Mouse (Mus musculus) gastrocnemius, postnatal 14 days (tissue): ENCODE measurements around the gene Mamdc4. TPM values are rescaled to one million over a fixed set of nuclear protein-coding genes. Genes with fewer than 3 reads are reported as not detected.
A peak's percentile ranks its signal among the peaks of the same experiment; 100 is the strongest.

Experiments used
- DNase-seq: peaks from one replicate; pipeline ENCODE4 v3.0.0; 2021; ENCODE audit warnings: mixed read lengths
- intact Hi-C: fragments of 180-260 bp; cut with DNase I; formaldehyde crosslinking; loops from one replicate; pipeline ENCODE4 v1.15.1; 2025; ENCODE audit warnings: low total_unique reads
- long read RNA-seq, 2 experiments: library from polyadenylated mRNA; stranded (forward); transcript quantifications; one replicate each; pipeline ENCODE4 v2.0.0; 2021
- total RNA-seq, 2 experiments: library from RNA; stranded (reverse); gene quantifications; 2 replicates each; pipeline ENCODE4 v1.2.3; 2021

The Mamdc4 gene
- total RNA-seq = under 1 TPM; 0.68 to 0.80 TPM
- long read RNA-seq, experiment 1 = 0 reads
- long read RNA-seq, experiment 2 = 0 reads

DNA sequence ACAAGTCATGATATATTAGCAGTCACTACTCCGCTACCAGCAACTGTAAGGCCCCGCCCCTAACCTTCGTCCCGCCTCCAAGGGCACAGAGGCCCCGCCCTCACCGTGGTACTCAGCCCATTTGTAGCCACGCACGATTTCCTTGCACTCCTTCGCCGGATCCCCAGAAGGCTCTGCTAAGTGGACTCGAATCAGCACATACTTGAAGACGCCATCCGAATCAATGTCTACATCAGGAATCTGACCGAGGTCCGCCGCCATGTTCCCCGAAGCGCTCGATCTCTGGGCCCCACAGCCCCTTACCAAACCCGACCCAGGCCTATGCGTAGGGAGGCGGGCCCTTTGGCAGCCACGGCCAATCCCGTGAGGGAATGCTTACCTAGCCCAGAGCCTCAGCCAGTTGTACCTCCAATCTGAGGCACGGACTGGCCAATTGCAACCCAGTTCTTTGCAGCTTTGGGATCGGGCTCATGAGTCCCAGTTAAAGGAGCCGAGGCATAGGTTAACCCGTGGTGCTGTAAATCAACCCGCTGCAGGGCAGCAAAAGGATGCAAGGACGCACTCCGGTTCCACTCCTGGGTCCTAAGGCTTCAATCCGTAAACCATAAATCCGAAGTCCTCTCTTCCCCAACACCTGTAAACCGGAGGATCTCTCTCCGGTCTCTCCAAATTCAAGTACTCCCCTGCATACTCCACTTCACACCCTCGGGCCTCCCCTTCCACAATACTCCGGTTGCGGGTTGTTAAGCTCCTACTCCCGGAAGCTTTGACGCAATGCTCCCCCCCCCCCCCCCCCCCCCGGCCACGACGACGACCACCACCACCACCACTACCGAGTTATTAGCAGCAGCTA, at the start of gene Mamdc4, which contains the start of gene Phpt1:
TSS of gene Mamdc4 (minus strand) at position 267 of the 853 bp plus-strand sequence.
TSS of gene Phpt1 (minus strand) at position 646 of the 853 bp plus-strand sequence.
- intact Hi-C loops = loop anchor here (10.0 kb wide), 1 partner anchor 60 kb away; no protein-coding TSS in a partner anchor
- DNase-seq = peak; percentile 94

DNA sequence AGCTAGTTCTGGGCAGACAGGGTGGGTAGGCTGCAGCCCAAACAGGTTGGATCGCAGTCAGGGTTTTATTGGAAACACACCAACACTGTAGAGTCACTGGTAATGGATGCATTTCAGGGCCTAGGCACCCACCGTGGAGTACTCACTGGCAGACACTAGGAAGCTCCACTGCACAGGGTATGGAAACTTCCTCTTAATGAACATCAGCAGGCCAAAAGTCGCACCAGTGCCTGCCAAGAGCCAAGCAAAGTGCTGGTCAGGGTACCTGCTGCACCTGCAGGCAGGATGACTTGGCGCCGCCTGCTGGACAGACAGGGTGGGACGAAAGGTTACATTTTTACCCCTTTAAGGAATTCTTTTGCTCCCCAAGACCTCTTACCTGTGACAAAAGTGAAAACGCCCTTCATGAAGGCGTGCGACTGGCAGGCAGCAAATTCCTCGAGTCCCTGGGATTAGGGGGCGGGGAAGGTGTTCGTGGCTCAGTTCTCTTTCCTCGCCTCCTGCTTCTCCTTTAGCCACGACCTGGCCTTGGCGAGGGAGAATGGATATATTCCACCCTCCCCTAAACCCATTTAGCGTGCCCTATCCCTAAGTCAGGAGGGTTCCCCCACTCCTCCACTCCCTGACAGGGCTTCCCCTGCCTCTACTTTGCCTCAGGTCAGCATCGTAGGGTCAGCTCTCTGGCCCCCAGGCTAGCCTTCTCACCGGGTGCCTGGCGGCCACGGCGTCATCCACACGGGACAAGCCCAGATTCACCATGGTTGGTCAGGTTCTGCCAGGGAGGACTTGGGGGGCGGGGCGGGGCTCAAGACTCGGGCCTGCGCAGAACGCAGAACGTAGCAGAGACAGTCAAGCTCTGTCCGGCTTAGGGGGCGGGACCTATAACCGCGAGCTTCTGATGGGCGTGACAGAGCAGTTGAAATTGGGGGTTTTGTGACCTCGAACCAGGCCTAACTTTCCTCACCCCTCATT, 46.9 kb upstream of the Mamdc4 start, which contains the start of gene Tmem141:
TSS of gene Tmem141 (minus strand) at position 777 of the 972 bp plus-strand sequence.
- intact Hi-C loops = no loop called here

GRCm38 (mm10) chr2:25620852-25621228, 46.2 kb upstream of the Mamdc4 start:
- no peak for DNase-seq
- intact Hi-C loops = no loop called here

More for the DNA sequence above, 46.9 kb upstream of the Mamdc4 start, which contains the start of gene Tmem141:
- DNase-seq = peak; percentile 89

DNA sequence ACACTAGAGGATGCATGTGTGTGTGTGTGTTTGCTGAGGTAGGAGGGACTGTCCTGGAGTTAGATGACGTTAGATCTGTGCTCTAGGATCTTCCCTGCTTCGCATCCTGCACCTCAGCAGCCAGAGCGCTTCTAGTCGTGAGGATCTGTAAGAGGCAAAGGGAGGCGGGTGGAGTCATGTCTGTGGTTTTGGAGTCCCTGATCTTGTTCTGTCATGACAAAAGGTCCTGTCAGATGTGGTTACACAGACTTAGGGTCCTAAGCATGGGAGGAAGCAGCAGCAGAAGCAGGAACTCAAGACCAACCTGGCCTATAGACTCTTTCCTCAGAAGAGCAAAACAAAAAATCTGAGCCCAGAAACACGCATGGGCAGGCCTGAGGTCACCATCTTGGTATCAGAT, 45.7 kb upstream of the Mamdc4 start:
- intact Hi-C loops = no loop called here
- no peak for DNase-seq

DNA sequence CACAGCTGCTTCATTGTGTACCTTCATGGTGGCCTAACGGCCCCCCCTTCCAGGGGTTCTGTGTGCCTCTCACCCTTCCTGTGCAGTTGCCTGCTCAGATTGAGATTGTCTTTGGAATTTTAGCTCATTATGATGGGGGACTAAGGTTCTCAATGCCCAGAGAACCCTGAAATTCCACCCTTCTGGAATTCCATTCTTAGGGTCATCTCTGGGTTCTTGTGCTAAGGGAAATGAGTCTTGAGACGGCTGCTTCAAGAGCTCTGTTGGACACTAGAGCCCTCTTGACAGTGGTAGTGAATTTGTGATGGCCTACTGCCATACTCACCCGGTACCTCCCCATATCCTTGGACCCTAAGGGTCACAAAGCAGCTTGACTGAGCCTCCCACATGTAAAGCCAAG, 42.9 kb upstream of the Mamdc4 start, which contains the start of gene Ccdc183:
TSS of gene Ccdc183 (minus strand) at position 101 of the 400 bp plus-strand sequence.
- DNase-seq = no peak
- intact Hi-C loops = no loop called here

- DNase-seq = no peak
- intact Hi-C loops = no loop called here
These were observed 41.8 kb upstream of the Mamdc4 start for GRCm38 (mm10) chr2:25616398-25616797.

DNA sequence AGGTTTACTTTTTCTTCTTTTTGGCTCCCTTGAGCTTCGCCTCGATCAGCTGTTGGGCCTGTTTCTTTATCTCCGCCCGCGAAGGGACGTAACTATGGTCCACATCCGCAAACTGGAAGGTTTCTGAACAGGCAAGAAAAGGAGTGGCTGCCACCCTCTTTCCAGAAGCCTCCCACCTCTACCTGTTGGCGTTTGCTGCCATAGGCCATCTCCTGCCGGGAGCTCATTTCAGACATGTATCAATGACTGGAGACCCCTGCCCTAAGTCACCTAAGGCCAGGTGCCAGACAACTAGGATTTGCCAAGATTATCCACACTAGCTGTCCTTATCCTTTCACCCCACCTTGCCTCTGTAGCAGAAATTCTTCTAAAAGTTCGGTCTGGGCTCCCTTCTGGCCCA, 34.0 kb upstream of the Mamdc4 start:
- intact Hi-C loops = no loop called here
- no peak for DNase-seq

GRCm38 (mm10) chr2:25607761-25608622, 33.3 kb upstream of the Mamdc4 start, which contains the start of gene Rabl6:
Gene Rabl6 (minus strand): TSS chr2:25608521.
- DNase-seq = peak; percentile 90
- intact Hi-C loops = no loop called here

DNA sequence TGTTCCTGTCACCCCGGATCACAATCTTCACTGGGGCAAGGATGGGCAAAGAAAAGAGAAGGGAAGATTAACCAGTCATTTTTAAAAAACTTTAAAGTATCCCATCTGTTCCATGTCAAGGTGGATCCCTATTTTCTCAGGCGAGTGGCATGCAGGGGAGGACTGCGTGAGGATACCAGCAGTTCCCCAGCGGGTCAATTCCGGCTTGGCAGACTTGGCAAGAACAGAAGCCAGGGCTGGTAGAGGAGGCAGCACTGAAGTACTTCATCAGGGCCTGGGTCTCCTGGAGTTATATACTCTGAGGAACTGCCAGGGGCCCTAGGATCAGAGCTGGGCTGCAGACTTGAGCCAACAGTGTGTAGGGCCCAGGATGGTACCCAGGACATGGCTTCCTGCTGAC, 27.9 kb upstream of the Mamdc4 start:
- DNase-seq = no peak
- intact Hi-C loops = no loop called here

GRCm38 (mm10) chr2:25600037-25600436, 25.4 kb upstream of the Mamdc4 start:
- no peak for DNase-seq
- intact Hi-C loops = no loop called here

- intact Hi-C loops = no loop called here
- DNase-seq = no peak
These were observed 24.1 kb upstream of the Mamdc4 start for GRCm38 (mm10) chr2:25598749-25599148.

DNA sequence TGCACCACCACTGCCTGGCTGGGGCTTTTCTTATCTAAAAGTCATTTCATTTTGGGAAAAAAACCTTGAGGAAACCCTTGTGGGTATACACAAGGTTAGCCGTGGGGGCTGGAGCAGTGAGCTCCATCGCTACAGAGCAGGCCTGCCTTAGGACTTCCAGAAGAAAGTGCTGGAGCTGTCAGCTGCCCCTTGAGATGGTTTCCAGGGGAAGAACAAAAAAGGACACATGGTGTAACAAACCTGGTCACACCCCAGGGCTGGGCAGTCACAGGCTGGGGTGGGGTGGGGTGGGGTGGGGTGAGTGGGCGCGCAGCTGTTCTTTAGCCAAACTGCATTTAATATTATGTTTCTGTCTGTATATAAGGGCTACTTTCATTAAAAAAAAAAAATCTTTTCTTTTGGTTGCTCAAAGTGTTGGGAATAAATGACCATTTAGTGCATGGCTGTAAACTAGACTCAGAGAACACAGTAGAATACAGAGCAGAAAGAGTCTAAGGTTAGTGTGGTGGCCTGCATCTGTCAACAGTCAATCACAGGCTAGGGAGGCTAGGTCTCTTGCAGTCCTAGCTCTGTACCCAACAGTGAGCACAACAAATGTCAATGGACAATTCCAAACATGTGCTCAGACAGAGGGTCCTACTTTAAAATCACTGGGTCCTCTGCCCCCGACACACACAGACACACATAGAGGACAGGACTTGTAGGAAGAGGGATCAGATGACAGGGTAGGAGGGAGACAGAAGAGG, 22.3 kb upstream of the Mamdc4 start:
- no peak for DNase-seq
- intact Hi-C loops = no loop called here

- intact Hi-C loops = no loop called here
- DNase-seq = no peak
These were observed 17.2 kb upstream of the Mamdc4 start for GRCm38 (mm10) chr2:25591863-25592262.

DNA sequence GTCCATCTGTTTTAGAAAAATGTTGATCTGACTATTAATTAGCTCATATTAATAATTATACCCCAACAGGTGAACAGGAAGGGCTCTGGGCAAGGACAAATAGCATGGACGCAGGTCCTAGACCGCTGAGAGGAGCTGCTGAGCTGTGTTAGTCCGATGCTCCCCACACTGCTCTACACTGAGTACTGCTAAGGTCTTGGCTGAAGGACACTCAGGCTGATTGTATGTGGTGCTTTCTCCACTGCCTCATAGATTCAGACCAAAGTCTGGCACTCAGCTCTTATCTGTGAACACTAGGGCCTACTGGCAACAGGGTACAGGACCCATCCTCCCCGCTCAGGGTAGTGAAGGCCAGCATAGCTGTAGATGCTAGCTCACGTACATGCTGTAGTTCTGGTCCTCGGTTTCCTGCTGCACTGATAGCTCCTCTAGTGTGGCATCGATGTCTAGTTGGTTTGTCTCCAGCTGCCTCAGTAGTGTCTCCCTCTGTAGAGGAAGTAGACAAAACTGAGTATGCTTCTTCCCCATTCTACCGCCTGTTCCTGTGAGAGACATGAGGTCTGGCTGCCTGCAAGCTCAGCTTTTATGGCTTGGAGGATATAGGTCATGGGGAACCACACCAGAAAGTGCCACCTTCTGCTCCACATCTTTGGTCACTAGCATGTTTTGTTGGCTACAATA, 13.7 kb upstream of the Mamdc4 start:
- DNase-seq = no peak
- intact Hi-C loops = no loop called here

DNA sequence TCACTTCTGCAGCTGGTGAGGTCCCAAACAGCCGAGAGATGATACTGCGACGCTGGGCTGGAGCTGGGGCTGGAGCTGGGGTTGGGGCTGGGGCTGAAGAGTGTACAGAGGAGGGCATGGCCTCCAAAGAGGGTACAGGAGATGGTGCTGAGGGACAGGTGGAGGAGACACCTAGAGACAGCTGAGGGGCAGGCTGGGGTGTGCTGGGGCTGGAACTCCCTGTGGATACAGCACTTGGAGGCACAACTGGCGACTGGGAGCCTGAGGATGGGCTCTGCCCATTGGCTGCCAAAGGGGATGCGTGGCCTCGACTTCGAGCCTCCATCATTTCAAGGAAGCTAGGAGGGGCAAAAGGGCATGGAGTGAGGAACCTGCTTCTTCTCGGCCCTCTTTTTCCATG, 12.6 kb upstream of the Mamdc4 start:
- intact Hi-C loops = no loop called here
- DNase-seq = no peak

DNA sequence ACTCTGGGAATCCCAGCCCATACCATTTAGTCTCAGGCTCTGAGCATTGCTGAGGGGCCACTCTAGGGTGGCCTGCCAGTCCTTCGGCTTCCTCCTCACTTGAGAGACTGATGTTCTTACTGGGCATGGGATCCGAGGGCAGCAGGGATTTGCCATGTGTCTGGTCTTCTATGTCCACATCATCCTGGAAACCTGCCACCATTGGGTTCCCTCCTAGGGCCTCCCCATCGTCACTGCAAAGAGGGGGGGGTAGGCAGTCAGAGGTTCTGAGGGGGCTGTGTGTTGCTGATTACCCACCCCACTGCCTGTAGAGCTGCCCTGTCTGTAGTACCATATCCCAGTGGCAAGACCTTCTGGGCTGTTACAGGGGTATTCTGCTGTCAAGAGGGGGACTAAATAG, 11.0 kb upstream of the Mamdc4 start:
- DNase-seq = no peak
- intact Hi-C loops = no loop called here

DNA sequence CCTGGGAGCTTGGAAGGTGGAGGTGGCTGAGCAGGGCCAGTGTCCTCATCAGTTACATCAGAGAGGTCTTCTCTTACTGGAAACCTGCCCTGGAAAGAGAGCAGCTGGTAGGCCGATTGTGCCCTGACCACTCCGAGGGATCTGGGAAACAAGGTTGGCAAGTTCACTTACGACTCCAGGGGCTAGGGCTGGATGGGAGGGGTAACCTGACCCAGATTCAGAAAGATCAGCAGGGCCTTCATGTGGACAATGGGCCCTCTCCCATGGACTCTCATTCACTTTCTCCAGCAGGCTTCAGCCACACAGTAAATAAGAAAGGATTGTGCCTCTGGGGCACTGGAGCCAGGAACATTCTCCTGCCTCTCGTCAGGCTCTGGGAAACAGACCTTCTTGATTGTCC, 10.2 kb upstream of the Mamdc4 start:
- no peak for DNase-seq
- intact Hi-C loops = no loop called here

DNA sequence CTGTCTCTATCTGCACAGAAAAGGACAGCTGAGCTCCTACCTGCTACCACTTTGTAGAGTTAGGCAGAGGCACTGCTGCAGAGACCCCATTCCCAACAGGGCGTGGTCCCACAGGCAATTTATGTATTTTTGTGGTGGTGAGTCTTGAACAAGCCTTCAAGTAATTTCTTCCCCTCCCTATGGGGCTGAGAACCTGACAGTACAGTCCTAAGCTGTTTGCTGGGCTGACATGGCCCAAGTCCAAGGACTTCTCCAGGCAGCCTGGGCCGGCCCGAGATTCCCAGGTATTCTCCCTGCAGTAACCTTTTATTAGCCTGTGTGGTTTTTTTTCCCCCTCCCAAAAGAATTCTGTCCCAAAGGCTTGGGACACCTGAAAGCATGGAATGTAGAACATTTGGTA, 9.5 kb upstream of the Mamdc4 start:
- no peak for DNase-seq
- intact Hi-C loops = no loop called here
